Mouse (Mus musculus): ENCODE data around the gene Maged2.
"Not testable (repeated sequence)": the region's sequence is repeated elsewhere in the genome, so short reads cannot be mapped to it uniquely, and the experiment has no call there.

The Maged2 gene

GRCm38 (mm10) chrX:150814139-150814469, at the start of gene Maged2:
TSS of gene Maged2 (minus strand) at chrX:150814345.
- no peak for DNase-seq (ENCODE audit: low spot score in 2 of 2)

- DNase-seq (ENCODE audit: low spot score in 2 of 2): no peak
These were observed 34.1 kb upstream of the Maged2 start for GRCm38 (mm10) chrX:150848230-150848629.

GRCm38 (mm10) chrX:150845480-150846205, 31.5 kb upstream of the Maged2 start:
- DNase-seq (ENCODE audit: low spot score in 2 of 2): not testable (repeated sequence)

GRCm38 (mm10) chrX:150843257-150843656, 29.1 kb upstream of the Maged2 start:
- not testable (repeated sequence) for DNase-seq (ENCODE audit: low spot score in 2 of 2)

- no peak for DNase-seq (ENCODE audit: low spot score in 2 of 2)
These were observed 16.2 kb upstream of the Maged2 start for GRCm38 (mm10) chrX:150830297-150830696.

GRCm38 (mm10) chrX:150817278-150817677, 3.1 kb upstream of the Maged2 start:
- DNase-seq (ENCODE audit: low spot score in 2 of 2): no peak

- no peak for DNase-seq (ENCODE audit: low spot score in 2 of 2)
These were observed 1.5 kb upstream of the Maged2 start for GRCm38 (mm10) chrX:150815601-150816000.

GRCm38 (mm10) chrX:150813464-150814138, 544 bp downstream of the Maged2 start:
- DNase-seq (ENCODE audit: low spot score in 2 of 2): no peak

- DNase-seq (ENCODE audit: low spot score in 2 of 2): peak; percentile 79
These were observed 1.3 kb downstream of the Maged2 start for GRCm38 (mm10) chrX:150812787-150813298.

GRCm38 (mm10) chrX:150800987-150801386, 13.2 kb downstream of the Maged2 start:
- DNase-seq (ENCODE audit: low spot score in 2 of 2): not testable (repeated sequence)

- not testable (repeated sequence) for DNase-seq (ENCODE audit: low spot score in 2 of 2)
These were observed 15.5 kb downstream of the Maged2 start for GRCm38 (mm10) chrX:150798493-150799177.

All from natural killer cell, adult 2 months (primary cell).